Mouse (Mus musculus) liver, postnatal 0 days (tissue): ENCODE data around the gene Cmya5.

Experiments
- CTCF ChIP-seq: sonication (generic); IDR thresholded peaks from 2 replicates; pipeline ENCODE4 v1.5.1; 2016; ENCODE audit warnings: antibody characterized with exemption, low read depth
- EP300 ChIP-seq: IDR thresholded peaks from 2 replicates; pipeline ENCODE4 v1.6.1; 2016; ENCODE audit warnings: antibody characterized with exemption, low read depth, mild to moderate bottlenecking

DNA sequence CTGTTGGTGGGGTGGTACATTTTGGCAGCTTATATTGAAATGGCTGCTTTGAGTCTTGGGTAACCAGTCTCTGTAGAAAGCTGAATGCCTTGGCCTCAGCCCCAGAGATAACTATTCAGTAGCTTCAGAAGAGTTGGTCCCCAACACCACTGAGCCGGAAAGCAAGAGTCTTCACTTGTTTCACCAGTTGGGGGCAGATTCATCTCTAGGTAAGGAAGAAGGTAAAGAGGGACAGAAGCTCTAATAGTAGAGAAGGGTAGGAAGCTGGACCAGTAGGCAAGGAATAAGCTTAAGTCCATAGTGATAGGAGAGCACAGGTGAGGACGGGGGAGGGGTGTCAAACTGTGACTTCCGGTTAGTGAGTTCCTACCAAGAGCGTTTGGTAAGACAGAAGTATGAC lies 133.2 kb downstream of the Cmya5 start:
- TF ChIP-seq CTCF, result no peak
- TF ChIP-seq EP300, result no peak
